Mouse (Mus musculus) forebrain, embryonic 13.5 days (tissue): ENCODE measurements around the gene Rab5c. TPM values are rescaled to one million over a fixed set of nuclear protein-coding genes. Genes with fewer than 3 reads are reported as not detected.
A peak's percentile ranks its signal among the peaks of the same experiment; 100 is the strongest.

Experiments used
- ATAC-seq: fragments of 200-750 bp; cut with Nextera tagmentation; 2 replicates; pipeline ENCODE4 v1.8.0; 2017
- H3K27ac ChIP-seq: fragments of 300-500 bp; sonication (generic); 2 replicates; pipeline ENCODE4 v1.5.1; 2015; ENCODE audit warnings: inconsistent platforms, mild to moderate bottlenecking, moderate library complexity
- H3K27me3 ChIP-seq: fragments of 300-500 bp; sonication (generic); 2 replicates; pipeline ENCODE4 v1.6.1; 2015; ENCODE audit warnings: mild to moderate bottlenecking, inconsistent platforms
- H3K36me3 ChIP-seq: fragments of 300-500 bp; sonication (generic); 2 replicates; pipeline ENCODE4 v1.6.1; 2015; ENCODE audit warnings: mild to moderate bottlenecking, inconsistent platforms; ENCODE audit not compliant: poor library complexity, severe bottlenecking
- H3K4me1 ChIP-seq: fragments of 300-500 bp; sonication (generic); 2 replicates; pipeline ENCODE4 v1.6.1; 2015; ENCODE audit warnings: inconsistent platforms
- H3K4me2 ChIP-seq: fragments of 300-500 bp; sonication (generic); 2 replicates; pipeline ENCODE4 v1.6.1; 2015; ENCODE audit warnings: inconsistent platforms, mild to moderate bottlenecking, moderate library complexity
- H3K4me3 ChIP-seq: fragments of 300-500 bp; sonication (generic); 2 replicates; pipeline ENCODE4 v1.5.1; 2015; ENCODE audit warnings: mild to moderate bottlenecking, inconsistent platforms
- H3K9ac ChIP-seq: fragments of 300-500 bp; sonication (generic); 2 replicates; pipeline ENCODE4 v1.6.1; 2015; ENCODE audit warnings: mild to moderate bottlenecking, inconsistent platforms
- H3K9me3 ChIP-seq: fragments of 300-500 bp; sonication (generic); replicated peaks from 2 replicates; pipeline ENCODE4 v1.6.1; 2016; ENCODE audit warnings: inconsistent platforms
- WGBS: fragments of 180-500 bp; shearing (Covaris S2); methylation state at CpG from one replicate; pipeline ENCODE4 v1.1.7; 2015; 5-methylcytosine and 5-hydroxymethylcytosine counted together
- polyA plus RNA-seq: library from polyadenylated mRNA; unstranded; fragments of >200 nt; fragmentation: Nextera tagmentation; extraction: Ambion mirVana; gene quantifications from 2 replicates; pipeline ENCODE4 v1.2.1, GENCODE M21; 2015

Gene Rab5c
- polyA plus RNA-seq, 1 experiment from 2014 or later: 22.7 TPM

DNA sequence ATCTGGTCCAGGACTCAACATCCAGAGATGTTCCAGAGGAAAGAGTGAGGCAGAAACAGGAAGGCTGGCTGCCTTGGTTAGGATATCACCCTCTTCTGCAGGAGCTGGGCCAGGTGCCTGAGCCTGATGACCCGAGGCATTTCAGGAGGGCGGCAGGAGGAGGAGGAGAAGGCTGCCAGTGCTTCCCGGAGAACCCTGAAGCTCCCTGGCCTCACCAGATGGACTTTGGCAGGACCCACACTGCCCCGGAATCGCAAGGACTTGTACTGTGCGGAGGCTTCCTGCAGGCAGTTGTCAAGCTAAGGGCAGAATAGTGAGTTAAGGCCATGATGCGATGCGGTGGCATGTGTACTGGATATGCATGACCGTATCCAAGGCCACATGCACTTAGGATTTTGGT, 28.7 kb upstream of the Rab5c start:
- Histone ChIP-seq H3K9ac (no peak overlapping the region), H3K9me3 (no peaks in the 10 kb centered on the region), H3K27ac (no peak overlapping the region), H3K4me1 (peaks cover 6% of the 10 kb centered on the region), H3K4me2 (no peak overlapping the region), H3K27me3 (peaks cover 6% of the 10 kb centered on the region; the same call in 1 of the 2 replicates), H3K36me3 (no peaks in the 10 kb centered on the region), H3K4me3 (no peak overlapping the region)
- ATAC-seq: no peak
- 83% methylated on average over 9 of the region's 9 CpGs for WGBS

DNA sequence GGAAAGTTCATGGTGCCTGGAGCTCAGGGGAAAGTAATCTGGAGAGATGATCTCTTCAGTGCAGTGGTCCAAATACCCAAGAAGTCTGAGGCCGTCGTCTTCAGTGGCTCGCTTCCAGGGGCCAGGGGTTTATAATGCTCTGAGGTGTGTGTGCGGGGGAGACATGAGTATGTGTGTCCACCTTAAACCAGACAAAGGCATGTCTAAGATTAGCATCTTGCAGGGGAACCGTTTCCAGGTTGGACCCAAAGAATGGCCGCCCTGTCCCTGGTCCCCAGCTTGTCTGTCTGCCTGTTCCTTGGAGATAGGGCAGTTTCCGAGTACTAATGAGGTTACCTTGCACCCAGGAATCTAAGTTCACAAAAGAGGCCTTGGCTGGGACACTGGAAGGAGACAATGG, 24.8 kb upstream of the Rab5c start, which contains the start of gene Hcrt:
Hcrt (minus strand) TSS at position 101 of the 400 bp plus-strand sequence.
- peak within 1 kb of the TSS; percentile 45 for H3K4me3 ChIP-seq
- 87% methylated on average over 7 of the region's 7 CpGs for WGBS
- no peaks in the 10 kb centered on the region for H3K36me3 ChIP-seq
- H3K4me1 ChIP-seq: peaks cover 23% of the 10 kb centered on the region
- H3K9me3 ChIP-seq: no peaks in the 10 kb centered on the region
- no peak within 1 kb of the TSS; the same call in 1 of the 2 replicates for H3K27ac ChIP-seq
- H3K4me2 ChIP-seq: peak within 1 kb of the TSS; percentile 70
- ATAC-seq: no peak
- H3K27me3 ChIP-seq: peaks cover 25% of the 10 kb centered on the region
- peak within 1 kb of the TSS; percentile 62 for H3K9ac ChIP-seq

DNA sequence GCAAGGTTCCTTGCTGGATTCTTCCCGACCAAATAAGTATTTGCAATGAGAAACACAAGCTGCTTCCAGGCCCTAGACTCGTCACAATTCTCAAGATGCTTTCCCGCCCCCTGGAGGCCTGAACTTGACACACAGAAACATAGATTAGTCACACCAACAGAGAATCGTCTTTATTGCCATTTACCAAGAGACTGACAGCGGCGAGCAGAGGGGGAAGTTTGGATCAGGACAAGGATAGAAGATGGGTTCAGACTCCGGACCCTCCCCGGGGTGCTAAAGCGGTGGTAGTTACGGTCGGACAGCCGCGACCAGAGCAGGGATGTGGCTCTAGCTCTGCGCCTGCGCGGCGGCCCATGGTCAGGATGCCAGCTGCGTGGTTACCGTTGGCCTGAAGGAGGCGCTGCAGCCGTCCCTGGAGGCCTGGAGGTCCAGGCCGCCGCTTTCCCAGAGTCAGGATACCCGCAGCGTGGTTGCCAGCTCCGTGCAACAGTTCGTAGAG, 23.6 kb upstream of the Rab5c start:
- Histone ChIP-seq H3K4me3 (peak overlapping the region; percentile 45), H3K27ac (no peak overlapping the region; the same call in 1 of the 2 replicates), H3K27me3 (peaks cover 25% of the 10 kb centered on the region), H3K9me3 (no peaks in the 10 kb centered on the region), H3K36me3 (0 out of 2 replicates have a peak, but pooled peaks cover under 1% of the 10 kb centered on the region), H3K4me1 (peaks cover 23% of the 10 kb centered on the region), H3K4me2 (peak overlapping the region; percentile 70), H3K9ac (peak overlapping the region; percentile 62)
- WGBS: under 1% methylated on average over 27 of the region's 27 CpGs
- peak; percentile 56 for ATAC-seq

DNA sequence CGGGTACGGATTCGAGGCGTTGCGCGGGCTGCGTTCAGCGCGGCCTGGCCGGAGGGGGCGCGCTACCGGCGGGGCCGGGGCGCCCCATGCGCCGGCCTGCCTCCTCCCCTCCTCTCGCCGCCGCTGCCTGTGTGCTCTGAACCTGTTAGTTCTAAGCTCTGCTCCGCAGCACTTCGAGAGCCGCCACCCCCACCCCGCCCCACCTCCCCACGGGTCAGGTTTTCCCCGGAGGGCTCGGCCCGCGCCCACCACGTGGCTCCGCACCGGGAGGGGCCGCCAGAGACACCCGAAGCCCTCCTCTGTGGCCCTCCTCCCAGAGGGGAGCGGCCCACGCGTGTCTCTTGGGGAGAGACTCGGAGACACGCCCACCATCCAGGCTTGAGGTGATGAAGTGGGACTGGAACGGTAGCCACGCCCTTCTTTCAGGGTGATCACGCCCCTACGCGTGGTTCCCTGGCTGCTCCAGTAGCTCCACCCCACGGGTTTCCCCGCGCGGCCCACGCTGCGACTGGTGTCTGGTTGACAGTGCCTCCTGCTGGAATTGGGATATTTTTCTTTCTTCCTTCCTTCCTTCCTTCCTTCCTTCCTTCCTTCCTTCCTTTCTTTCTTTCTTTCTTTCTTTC, 21.7 kb upstream of the Rab5c start, which contains the start of gene Kcnh4:
Kcnh4 (minus strand) TSS at position 332 of the 623 bp plus-strand sequence.
- WGBS: 0% methylated on average over 26 of the region's 51 CpGs
- H3K4me2 ChIP-seq: peak within 1 kb of the TSS; percentile 77
- peaks cover 5% of the 10 kb centered on the region; the same call in 1 of the 2 replicates for H3K36me3 ChIP-seq
- peak within 1 kb of the TSS; percentile 68 for H3K9ac ChIP-seq
- peak within 1 kb of the TSS; percentile 50 for H3K4me3 ChIP-seq
- peaks cover 29% of the 10 kb centered on the region for H3K27me3 ChIP-seq
- peaks cover 23% of the 10 kb centered on the region for H3K4me1 ChIP-seq
- ATAC-seq: peak; percentile 69
- H3K27ac ChIP-seq: peak within 1 kb of the TSS; percentile 40
- H3K9me3 ChIP-seq: no peaks in the 10 kb centered on the region

DNA sequence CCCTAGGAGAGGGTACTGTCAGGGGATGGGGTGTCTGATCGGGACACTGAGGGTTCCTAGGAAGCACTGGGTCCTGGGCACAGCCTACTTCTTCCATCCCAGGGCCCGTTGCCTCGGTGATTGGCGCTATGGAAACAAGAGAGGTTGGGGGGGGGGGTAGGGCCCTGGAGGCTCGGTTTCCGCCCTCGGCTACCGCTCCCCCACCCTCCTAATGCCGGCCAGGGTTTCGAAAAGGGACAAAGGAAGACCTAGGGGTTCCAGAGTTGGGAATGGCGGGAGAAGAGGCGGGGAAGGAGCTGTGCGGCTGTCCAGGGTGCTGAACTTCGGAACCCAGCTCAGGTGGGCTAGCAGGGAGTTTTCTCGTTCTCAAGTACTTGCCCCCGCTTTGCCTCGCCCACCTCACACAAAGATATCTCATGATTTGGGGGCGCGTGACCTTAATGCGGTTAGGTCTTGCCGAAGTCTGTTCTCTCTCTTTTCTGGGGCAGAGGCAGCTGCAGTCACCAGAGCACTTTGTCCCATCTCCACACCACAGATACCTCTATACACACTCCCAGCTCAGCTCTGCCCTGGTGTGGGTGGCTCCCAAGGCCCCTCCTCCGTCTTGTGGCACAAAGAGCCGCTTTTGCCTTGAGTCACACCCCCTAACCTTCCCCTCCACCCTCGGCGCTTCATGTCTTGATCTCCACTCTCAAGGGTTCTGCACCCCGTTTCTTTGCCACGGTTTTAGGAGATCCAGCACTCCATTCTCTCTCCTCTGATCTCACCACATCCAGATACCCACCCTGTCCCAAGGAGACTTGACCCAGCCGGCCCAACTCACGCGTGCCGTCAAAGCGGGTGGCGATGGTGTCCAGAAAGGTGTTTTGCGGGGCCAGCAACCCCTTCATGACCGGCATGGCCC, 20.9 kb upstream of the Rab5c start:
- H3K36me3 ChIP-seq: peaks cover 5% of the 10 kb centered on the region; the same call in 1 of the 2 replicates
- peak overlapping the region; percentile 68 for H3K9ac ChIP-seq
- H3K4me3 ChIP-seq: peak overlapping the region; percentile 50
- WGBS: under 1% methylated on average over 35 of the region's 35 CpGs
- H3K4me2 ChIP-seq: peak overlapping the region; percentile 77
- no peaks in the 10 kb centered on the region for H3K9me3 ChIP-seq
- H3K27me3 ChIP-seq: peaks cover 29% of the 10 kb centered on the region
- H3K27ac ChIP-seq: peak overlapping the region; percentile 40
- peaks cover 23% of the 10 kb centered on the region for H3K4me1 ChIP-seq
- peak; percentile 64 for ATAC-seq

DNA sequence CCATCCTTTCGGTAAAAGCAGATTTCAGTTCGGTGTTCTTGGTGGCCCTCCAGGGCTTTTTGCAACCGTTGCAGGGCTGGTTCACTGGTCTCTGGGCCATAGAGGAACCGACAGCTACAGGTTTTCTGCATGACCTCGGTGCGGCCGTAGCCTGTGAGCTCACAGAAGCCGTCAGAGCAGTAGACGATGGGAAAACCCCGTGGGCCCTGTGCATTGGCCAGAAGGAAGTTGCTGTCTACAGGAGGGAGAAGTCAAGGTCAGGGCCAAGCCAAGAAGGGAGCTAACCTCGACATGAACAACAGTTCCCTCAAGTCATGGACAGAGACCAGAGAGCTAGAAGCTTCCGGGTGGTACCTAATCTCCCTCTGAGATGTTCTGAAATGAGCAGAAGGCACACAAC, 19.6 kb upstream of the Rab5c start:
- H3K4me1 ChIP-seq: peaks cover 23% of the 10 kb centered on the region
- H3K9ac ChIP-seq: no peak overlapping the region
- no peak for ATAC-seq
- no peak overlapping the region for H3K27ac ChIP-seq
- no peak overlapping the region for H3K4me3 ChIP-seq
- peaks cover 27% of the 10 kb centered on the region for H3K27me3 ChIP-seq
- no peaks in the 10 kb centered on the region for H3K9me3 ChIP-seq
- H3K4me2 ChIP-seq: no peak overlapping the region
- peaks cover 5% of the 10 kb centered on the region; the same call in 1 of the 2 replicates for H3K36me3 ChIP-seq
- WGBS: 93% methylated on average over 12 of the region's 12 CpGs

DNA sequence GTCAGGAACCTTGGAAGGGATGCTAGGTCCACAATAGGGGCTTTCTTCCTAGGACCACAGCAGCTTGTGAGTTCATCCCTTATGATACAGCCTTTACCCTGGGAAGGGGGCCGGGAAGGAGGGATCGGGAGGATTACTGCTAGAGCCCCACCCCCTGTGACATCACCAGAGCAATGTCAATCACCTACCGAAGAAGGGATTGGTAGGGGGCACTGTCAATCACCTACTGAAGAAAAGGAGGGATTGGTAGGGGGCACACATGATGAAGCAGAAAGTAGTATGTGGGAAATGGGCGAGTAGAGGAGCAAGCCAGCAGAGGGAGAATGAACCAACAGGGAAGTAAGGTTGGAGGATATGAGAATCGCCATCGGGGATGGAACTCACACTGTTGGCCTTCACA, 18.5 kb upstream of the Rab5c start:
- Histone ChIP-seq H3K36me3 (peaks cover 5% of the 10 kb centered on the region; the same call in 1 of the 2 replicates), H3K4me3 (no peak overlapping the region), H3K27ac (no peak overlapping the region), H3K4me2 (no peak overlapping the region), H3K9ac (no peak overlapping the region), H3K4me1 (peaks cover 16% of the 10 kb centered on the region), H3K27me3 (peaks cover 23% of the 10 kb centered on the region), H3K9me3 (no peaks in the 10 kb centered on the region)
- 68% methylated on average over 6 of the region's 6 CpGs for WGBS
- no peak for ATAC-seq

DNA sequence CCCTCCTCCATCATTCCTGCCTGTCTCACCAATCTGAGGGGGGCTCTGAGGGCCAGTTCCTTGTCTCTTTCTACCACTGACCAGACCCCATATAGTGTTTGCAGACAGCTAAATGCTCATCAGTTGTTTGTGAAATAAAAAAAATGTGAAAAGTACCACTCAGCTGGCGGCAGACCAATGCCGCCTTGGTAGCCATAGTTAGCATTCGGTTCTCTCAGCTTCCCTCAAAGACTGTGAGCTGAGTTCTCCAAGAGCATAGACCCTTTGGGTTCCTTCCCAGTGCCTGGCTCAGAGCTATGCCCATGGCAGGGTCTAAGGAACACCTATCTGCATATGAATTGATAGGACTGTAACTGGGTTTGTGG, 16.7 kb upstream of the Rab5c start:
- Histone ChIP-seq H3K4me3 (no peak overlapping the region), H3K9me3 (no peaks in the 10 kb centered on the region), H3K27ac (no peak overlapping the region), H3K27me3 (peaks cover 23% of the 10 kb centered on the region), H3K9ac (no peak overlapping the region), H3K36me3 (peaks cover 19% of the 10 kb centered on the region), H3K4me2 (no peak overlapping the region), H3K4me1 (peaks cover 13% of the 10 kb centered on the region)
- no peak for ATAC-seq
- WGBS: 95% methylated on average over 3 of the region's 3 CpGs

DNA sequence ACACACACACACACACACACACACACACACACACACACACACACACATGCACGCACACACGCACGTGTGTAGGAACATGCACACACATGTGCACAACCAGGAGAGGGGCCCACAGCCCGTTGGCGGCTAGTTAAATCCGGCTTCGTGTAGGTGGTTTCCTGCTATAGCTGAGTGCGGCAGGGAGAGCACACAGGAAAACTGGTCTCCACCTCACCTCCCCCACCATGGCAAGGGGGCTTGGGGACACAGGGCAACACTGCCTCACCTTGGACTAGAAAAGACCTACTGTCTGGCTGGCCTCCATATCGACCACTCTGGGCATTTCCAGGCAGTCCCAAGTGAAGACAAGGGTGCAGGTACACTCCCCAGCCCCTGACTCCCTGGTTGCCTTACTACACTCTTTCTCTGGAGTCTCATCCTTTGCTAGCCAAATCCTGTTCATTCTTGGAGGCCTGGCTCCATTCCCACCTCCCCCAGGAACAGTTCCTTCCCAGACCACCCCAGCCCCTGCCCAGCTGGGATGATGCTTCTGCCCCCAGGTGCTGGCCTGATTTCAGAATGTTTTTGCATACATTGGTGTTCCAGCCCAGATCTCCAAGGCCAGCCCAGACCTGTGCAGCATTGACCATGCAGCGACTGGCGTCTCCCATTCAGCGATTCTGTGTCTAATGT, 16.1 kb upstream of the Rab5c start:
- ATAC-seq: no peak
- Histone ChIP-seq H3K4me3 (no peak overlapping the region), H3K9ac (no peak overlapping the region), H3K27ac (no peak overlapping the region), H3K36me3 (peaks cover 23% of the 10 kb centered on the region), H3K4me1 (peaks cover 8% of the 10 kb centered on the region), H3K9me3 (no peaks in the 10 kb centered on the region), H3K27me3 (peaks cover 21% of the 10 kb centered on the region), H3K4me2 (no peak overlapping the region)
- WGBS: 89% methylated on average over 12 of the region's 12 CpGs

DNA sequence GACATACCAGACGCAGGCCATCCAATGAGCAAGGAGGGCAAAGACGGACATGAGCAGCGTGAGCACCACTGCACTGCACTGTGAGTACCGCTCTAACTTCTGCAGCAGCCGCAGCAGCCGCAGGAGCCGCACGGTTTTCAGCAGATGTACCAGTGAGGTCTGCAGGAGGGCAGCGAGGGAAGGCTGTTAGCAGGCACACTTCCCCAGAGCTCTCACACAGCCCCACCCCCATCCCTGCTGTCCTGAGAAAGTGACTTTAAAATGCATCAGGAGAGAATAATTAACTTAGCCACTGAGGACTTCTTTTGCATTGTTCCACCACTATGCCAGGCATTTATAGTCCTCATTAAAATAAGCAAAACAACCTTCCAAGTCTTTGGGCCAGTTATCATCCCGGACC, 14.3 kb upstream of the Rab5c start:
- Histone ChIP-seq H3K9ac (no peak overlapping the region), H3K36me3 (peaks cover 23% of the 10 kb centered on the region), H3K9me3 (no peaks in the 10 kb centered on the region), H3K27ac (no peak overlapping the region), H3K4me1 (no peaks in the 10 kb centered on the region), H3K4me2 (no peak overlapping the region), H3K27me3 (peaks cover 14% of the 10 kb centered on the region; the same call in 1 of the 2 replicates), H3K4me3 (no peak overlapping the region)
- no peak for ATAC-seq
- 45% methylated on average over 10 of the region's 10 CpGs for WGBS

DNA sequence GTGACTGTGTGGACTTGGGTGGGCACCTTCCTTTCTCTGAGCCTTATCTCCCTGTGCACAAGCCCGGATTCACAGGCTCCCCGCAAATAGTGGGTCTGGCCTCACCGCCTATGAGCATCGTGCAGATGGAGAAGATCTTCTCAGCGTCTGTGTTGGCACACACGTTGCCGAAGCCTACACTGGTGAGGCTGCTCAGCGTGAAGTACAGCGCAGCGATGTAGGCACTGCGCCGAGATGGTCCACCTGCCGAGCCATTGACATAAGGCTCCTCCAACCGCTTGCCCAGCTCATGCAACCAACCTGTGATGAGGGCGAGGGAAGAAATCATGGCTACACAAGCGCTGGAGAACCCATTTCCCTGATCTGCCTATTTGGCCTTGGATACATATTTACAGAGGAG, 12.1 kb upstream of the Rab5c start:
- ATAC-seq: no peak
- no peaks in the 10 kb centered on the region for H3K4me1 ChIP-seq
- H3K4me2 ChIP-seq: no peak overlapping the region
- no peak overlapping the region for H3K27ac ChIP-seq
- WGBS: 91% methylated on average over 16 of the region's 16 CpGs
- 0 out of 2 replicates have a peak, but pooled peaks cover 10% of the 10 kb centered on the region for H3K27me3 ChIP-seq
- H3K4me3 ChIP-seq: no peak overlapping the region
- no peaks in the 10 kb centered on the region for H3K9me3 ChIP-seq
- no peak overlapping the region for H3K9ac ChIP-seq
- peaks cover 18% of the 10 kb centered on the region; the same call in 1 of the 2 replicates for H3K36me3 ChIP-seq
